Mouse (Mus musculus): ENCODE data around the gene Rplp2. TPM values are rescaled to one million over a fixed set of nuclear protein-coding genes. Genes with fewer than 3 reads are reported as not detected.

The Rplp2 gene
- total RNA-seq, 2 experiments from 2014 or later: 2,286 to 6,012 TPM

- no peak for ATAC-seq (replicated peaks; ENCODE audit: low FRiP score, low TSS enrichment, poor library complexity, severe bottlenecking)
These were observed 16.8 kb downstream of the Rplp2 start for GRCm38 (mm10) chr7:141463824-141464602.

GRCm38 (mm10) chr7:141464603-141465201 lies 17.5 kb downstream of the Rplp2 start:
- ATAC-seq (replicated peaks; ENCODE audit: low FRiP score, low TSS enrichment, poor library complexity, severe bottlenecking): no peak

DNA sequence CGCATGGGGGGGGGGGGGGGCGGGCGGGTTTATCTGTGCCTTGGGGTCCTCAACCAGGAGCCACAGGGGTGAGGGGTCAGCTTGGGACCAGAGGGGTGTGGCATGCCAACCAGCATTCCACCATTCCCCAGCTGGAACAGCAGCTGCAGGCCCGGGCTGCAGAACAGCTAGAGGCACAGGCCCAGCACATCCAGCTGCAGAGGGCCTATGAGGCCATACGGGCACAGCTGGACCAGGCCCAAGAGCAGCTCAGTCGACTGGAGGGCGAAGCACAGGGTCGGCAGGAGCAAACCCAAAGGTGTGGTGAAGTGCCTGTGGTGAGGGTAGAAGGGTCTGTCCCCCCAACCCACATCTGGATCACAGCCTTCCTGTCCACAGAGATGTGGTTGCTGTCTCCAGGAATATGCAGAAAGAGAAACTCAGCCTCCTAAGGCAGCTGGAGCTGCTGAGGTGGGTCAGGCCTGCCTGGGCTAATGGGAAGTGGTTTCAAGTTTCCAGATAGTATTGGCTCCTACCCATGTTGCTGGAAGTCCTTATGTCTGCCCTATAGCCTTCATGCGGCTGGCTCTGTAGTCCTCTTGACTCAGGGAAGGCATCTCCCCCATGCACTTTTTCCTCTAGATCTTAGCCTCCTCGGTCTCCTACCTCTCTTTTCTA lies 18.3 kb downstream of the Rplp2 start:
- ATAC-seq (replicated peaks; ENCODE audit: low FRiP score, low TSS enrichment, poor library complexity, severe bottlenecking): no peak

- ATAC-seq (replicated peaks; ENCODE audit: low FRiP score, low TSS enrichment, poor library complexity, severe bottlenecking): no peak
These were observed 18.9 kb downstream of the Rplp2 start for GRCm38 (mm10) chr7:141466045-141466394.

GRCm38 (mm10) chr7:141466607-141467148 lies 19.5 kb downstream of the Rplp2 start:
- no peak for ATAC-seq (replicated peaks; ENCODE audit: low FRiP score, low TSS enrichment, poor library complexity, severe bottlenecking)

- peak; percentile 53 for ATAC-seq (replicated peaks; ENCODE audit: low FRiP score, low TSS enrichment, poor library complexity, severe bottlenecking)
These were observed 20.3 kb downstream of the Rplp2 start, which contains the start of gene Cd151 for GRCm38 (mm10) chr7:141467230-141468030. TSS of gene Cd151 (plus strand) at chr7:141467392.

- no peak for ATAC-seq (replicated peaks; ENCODE audit: low FRiP score, low TSS enrichment, poor library complexity, severe bottlenecking)
These were observed 21.0 kb downstream of the Rplp2 start for GRCm38 (mm10) chr7:141468164-141468521.

- ATAC-seq (replicated peaks; ENCODE audit: low FRiP score, low TSS enrichment, poor library complexity, severe bottlenecking): peak; percentile 73
These were observed 21.5 kb downstream of the Rplp2 start for GRCm38 (mm10) chr7:141468522-141469211.

DNA sequence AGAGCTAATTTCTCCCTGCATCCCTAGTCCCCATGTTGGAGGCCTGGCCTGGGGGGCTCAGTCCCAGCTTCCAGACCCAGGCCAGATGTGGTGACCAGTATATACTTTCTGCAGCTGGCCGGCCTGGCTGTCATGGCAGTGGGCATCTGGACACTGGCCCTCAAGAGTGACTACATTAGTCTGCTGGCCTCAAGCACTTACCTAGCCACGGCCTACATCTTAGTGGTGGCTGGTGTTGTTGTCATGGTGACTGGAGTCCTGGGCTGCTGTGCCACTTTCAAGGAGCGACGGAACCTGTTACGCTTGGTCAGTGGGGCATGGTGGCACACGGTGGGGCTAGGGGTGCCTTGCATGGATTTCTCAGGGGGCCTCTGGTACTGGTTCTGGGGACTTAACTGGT lies 22.2 kb downstream of the Rplp2 start:
- ATAC-seq (replicated peaks; ENCODE audit: low FRiP score, low TSS enrichment, poor library complexity, severe bottlenecking): no peak

GRCm38 (mm10) chr7:141469901-141470636 lies 22.9 kb downstream of the Rplp2 start:
- ATAC-seq (replicated peaks; ENCODE audit: low FRiP score, low TSS enrichment, poor library complexity, severe bottlenecking): no peak

DNA sequence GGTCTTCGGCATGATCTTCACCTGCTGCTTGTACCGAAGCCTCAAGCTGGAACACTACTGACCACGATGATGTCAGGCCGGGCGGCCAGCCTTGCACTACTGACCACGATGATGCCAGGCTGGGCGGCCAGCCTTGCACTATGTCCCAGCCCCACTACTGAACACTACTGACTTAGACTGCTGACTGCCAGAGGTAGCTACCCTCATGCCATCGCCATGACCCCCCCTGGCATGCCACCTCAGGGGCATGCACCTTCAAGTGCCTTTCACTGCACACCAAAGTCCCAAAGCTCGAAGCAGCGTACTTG lies 23.4 kb downstream of the Rplp2 start:
- ATAC-seq (replicated peaks; ENCODE audit: low FRiP score, low TSS enrichment, poor library complexity, severe bottlenecking): no peak

DNA sequence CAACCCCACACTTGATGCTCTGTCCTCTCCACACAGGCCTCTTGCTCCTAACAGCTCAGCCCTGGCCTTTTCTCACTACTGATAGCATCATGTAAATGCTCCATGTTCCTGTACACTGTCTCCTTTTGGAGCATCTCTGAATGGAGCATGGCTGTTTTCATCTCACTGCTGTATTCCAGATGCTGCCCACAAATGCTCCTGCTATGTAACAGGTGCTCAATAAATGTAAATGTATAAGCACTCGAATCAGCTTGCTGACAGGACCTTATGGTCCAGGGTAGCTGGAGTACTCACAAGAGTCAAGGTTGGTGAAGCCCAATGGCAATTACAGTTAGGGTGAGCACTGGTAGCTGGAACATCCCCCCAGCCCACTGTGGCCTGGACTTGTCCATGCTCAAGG lies 24.1 kb downstream of the Rplp2 start:
- no peak for ATAC-seq (replicated peaks; ENCODE audit: low FRiP score, low TSS enrichment, poor library complexity, severe bottlenecking)

DNA sequence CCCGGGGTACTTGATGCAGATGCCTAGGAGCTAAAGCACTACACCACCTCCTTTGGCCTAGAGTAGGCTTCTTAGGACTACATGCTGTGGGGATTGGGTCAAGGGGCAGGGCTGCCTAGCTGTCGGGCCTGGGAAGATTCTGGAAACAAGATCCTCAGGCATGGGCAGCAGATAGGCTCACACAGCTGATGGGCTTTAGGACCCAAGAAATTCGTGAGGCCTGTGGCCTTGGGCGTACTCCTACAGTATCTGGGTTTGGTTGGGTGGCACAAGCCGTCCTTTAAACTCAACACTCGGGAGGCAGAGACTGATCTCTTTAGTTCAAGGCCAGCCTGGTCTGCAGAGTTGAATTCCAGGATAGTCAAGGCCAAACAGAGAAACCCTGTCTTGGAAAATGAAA lies 25.1 kb downstream of the Rplp2 start:
- ATAC-seq (replicated peaks; ENCODE audit: low FRiP score, low TSS enrichment, poor library complexity, severe bottlenecking): no peak

- ATAC-seq (replicated peaks; ENCODE audit: low FRiP score, low TSS enrichment, poor library complexity, severe bottlenecking): no peak
These were observed 25.6 kb downstream of the Rplp2 start for GRCm38 (mm10) chr7:141472763-141473162.

DNA sequence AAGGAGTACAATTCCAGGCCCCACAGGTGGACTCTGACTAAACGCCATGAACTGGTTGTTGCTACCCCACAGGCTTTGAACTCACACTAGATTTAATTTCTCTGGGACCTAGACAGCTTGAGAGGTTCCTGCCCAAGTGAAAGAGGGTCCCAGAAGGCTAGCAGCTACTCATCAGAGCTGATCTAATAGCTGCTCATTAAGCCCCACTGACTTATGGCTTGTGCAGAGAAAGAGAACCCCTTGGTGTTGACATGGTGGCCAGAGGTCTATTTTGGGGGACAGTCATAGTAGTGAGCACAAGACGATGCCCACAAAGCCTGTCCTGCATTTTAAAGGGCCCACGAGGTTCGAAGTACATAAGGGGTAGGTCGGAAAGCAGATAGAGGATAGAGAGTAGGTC lies 27.0 kb downstream of the Rplp2 start:
- ATAC-seq (replicated peaks; ENCODE audit: low FRiP score, low TSS enrichment, poor library complexity, severe bottlenecking): no peak

GRCm38 (mm10) chr7:141475011-141475804 lies 28.0 kb downstream of the Rplp2 start, which contains the start of the genes Polr2l and Tspan4:
TSS of gene Polr2l (minus strand) at chr7:141475132.
TSS of gene Tspan4 (plus strand) at chr7:141475240.
- peak; percentile 62 for ATAC-seq (replicated peaks; ENCODE audit: low FRiP score, low TSS enrichment, poor library complexity, severe bottlenecking)

- ATAC-seq (replicated peaks; ENCODE audit: low FRiP score, low TSS enrichment, poor library complexity, severe bottlenecking): no peak
These were observed 28.6 kb downstream of the Rplp2 start for GRCm38 (mm10) chr7:141475805-141476158.

All from megakaryocyte-erythroid progenitor cell, adult 5-6 weeks (primary cell).